Mouse (Mus musculus) T-helper 17 cell (primary cell): ENCODE data around the gene Bcar3.
"Not testable (repeated sequence)": the region's sequence is repeated elsewhere in the genome, so short reads cannot be mapped to it uniquely, and the experiment has no call there.

Source experiments
- in situ Hi-C, 2 experiments: fragments of 300-600 bp; cut with MboI, MseI; formaldehyde crosslinking; loops; 1 replicate in 1 of 2; 2 replicates in 1 of 2; pipeline ENCODE4 v1.15.1; 2025; ENCODE audit warnings: high pct_unique_total_duplicates in 2 of 2

The Bcar3 gene

GRCm38 (mm10) chr3:122293954-122294850 lies at the start of gene Bcar3:
Bcar3 (plus strand) TSS chr3:122294136.
- in situ Hi-C loops = no loop called here

GRCm38 (mm10) chr3:122244759-122245158 lies 49.2 kb upstream of the Bcar3 start:
- in situ Hi-C loops = no loop called here

GRCm38 (mm10) chr3:122245215-122245877 lies 48.6 kb upstream of the Bcar3 start, which contains the start of gene Gclm:
Gclm (plus strand) TSS chr3:122245557.
- in situ Hi-C loops = no loop called here

- in situ Hi-C loops = no loop called here
These were observed 48.0 kb upstream of the Bcar3 start for GRCm38 (mm10) chr3:122245878-122246332.

GRCm38 (mm10) chr3:122246406-122246805 lies 47.5 kb upstream of the Bcar3 start:
- in situ Hi-C loops = no loop called here

- in situ Hi-C loops = no loop called here
These were observed 46.8 kb upstream of the Bcar3 start for GRCm38 (mm10) chr3:122246986-122247767.

GRCm38 (mm10) chr3:122247768-122248100 lies 46.2 kb upstream of the Bcar3 start:
- in situ Hi-C loops = no loop called here

GRCm38 (mm10) chr3:122252466-122253253 lies 41.3 kb upstream of the Bcar3 start:
- in situ Hi-C loops = no loop called here

- in situ Hi-C loops = not testable (repeated sequence)
These were observed 39.9 kb upstream of the Bcar3 start for GRCm38 (mm10) chr3:122254050-122254449.

GRCm38 (mm10) chr3:122269986-122270385 lies 23.9 kb upstream of the Bcar3 start:
- in situ Hi-C loops = no loop called here

GRCm38 (mm10) chr3:122272565-122272964 lies 21.4 kb upstream of the Bcar3 start:
- in situ Hi-C loops = not testable (repeated sequence)

GRCm38 (mm10) chr3:122273407-122274240 lies 20.3 kb upstream of the Bcar3 start:
- in situ Hi-C loops = no loop called here

GRCm38 (mm10) chr3:122274241-122275024 lies 19.5 kb upstream of the Bcar3 start, which contains the start of gene Dnttip2:
Dnttip2 (plus strand) TSS chr3:122274388.
- in situ Hi-C loops = no loop called here

GRCm38 (mm10) chr3:122275111-122275510 lies 18.8 kb upstream of the Bcar3 start:
- in situ Hi-C loops = no loop called here

- in situ Hi-C loops = no loop called here
These were observed 6.7 kb upstream of the Bcar3 start for GRCm38 (mm10) chr3:122287195-122287594.

- in situ Hi-C loops = no loop called here
These were observed 5.2 kb upstream of the Bcar3 start for GRCm38 (mm10) chr3:122288613-122289195.

GRCm38 (mm10) chr3:122289344-122289743 lies 4.6 kb upstream of the Bcar3 start:
- in situ Hi-C loops = not testable (repeated sequence)

- in situ Hi-C loops = no loop called here
These were observed 3.2 kb upstream of the Bcar3 start for GRCm38 (mm10) chr3:122290696-122291095.

GRCm38 (mm10) chr3:122291828-122292227 lies 2.1 kb upstream of the Bcar3 start:
- in situ Hi-C loops = no loop called here
